Mouse (Mus musculus) liver, postnatal 0 days (tissue): ENCODE data around the gene Acsl6. TPM values are rescaled to one million over a fixed set of nuclear protein-coding genes. Genes with fewer than 3 reads are reported as not detected.
A peak's percentile ranks its signal among the peaks of the same experiment; 100 is the strongest.
"Not testable (repeated sequence)": the region's sequence is repeated elsewhere in the genome, so short reads cannot be mapped to it uniquely, and the experiment has no call there.

Source experiments
- ATAC-seq: fragments of 200-750 bp; cut with Nextera tagmentation; 2 replicates; pipeline ENCODE4 v1.8.0; 2017; ENCODE audit warnings: mild to moderate bottlenecking, moderate library complexity
- DNase-seq: peaks from one replicate; pipeline ENCODE4 v3.0.0-alpha.2; 2016
- H3K27ac ChIP-seq: fragments of 300-500 bp; sonication (generic); 2 replicates; pipeline ENCODE4 v1.5.1; 2014; ENCODE audit warnings: antibody characterized with exemption, moderate library complexity, mild to moderate bottlenecking, low read depth
- H3K27me3 ChIP-seq: fragments of 300-500 bp; sonication (generic); 2 replicates; pipeline ENCODE4 v1.6.1; 2014; ENCODE audit warnings: low read length, control low read depth, mixed read lengths; ENCODE audit not compliant: insufficient read depth
- H3K36me3 ChIP-seq: fragments of 300-500 bp; sonication (generic); replicated peaks from 2 replicates; pipeline ENCODE4 v1.6.1; 2014; ENCODE audit warnings: mild to moderate bottlenecking, control low read depth, low read length, moderate library complexity, mixed read lengths; ENCODE audit not compliant: insufficient read depth
- H3K4me1 ChIP-seq: fragments of 300-500 bp; sonication (generic); 2 replicates; pipeline ENCODE4 v1.6.1; 2014; ENCODE audit warnings: antibody characterized with exemption, mild to moderate bottlenecking, control low read depth; ENCODE audit not compliant: insufficient read depth
- H3K4me2 ChIP-seq: fragments of 300-500 bp; sonication (generic); 2 replicates; pipeline ENCODE4 v1.6.1; 2014; ENCODE audit warnings: low read depth, mild to moderate bottlenecking, low read length, moderate library complexity, mixed read lengths
- H3K4me3 ChIP-seq: fragments of 300-500 bp; sonication (generic); 2 replicates; pipeline ENCODE4 v1.5.1; 2014; ENCODE audit warnings: low read depth, low read length
- H3K9ac ChIP-seq: fragments of 300-500 bp; sonication (generic); replicated peaks from 2 replicates; pipeline ENCODE4 v1.6.1; 2014; ENCODE audit warnings: mild to moderate bottlenecking, moderate library complexity
- H3K9me3 ChIP-seq: fragments of 300-500 bp; sonication (generic); 2 replicates; pipeline ENCODE4 v1.6.1; 2016; ENCODE audit warnings: mild to moderate bottlenecking, control low read depth, low read length, mixed read lengths
- CTCF ChIP-seq: sonication (generic); IDR thresholded peaks from 2 replicates; pipeline ENCODE4 v1.5.1; 2016; ENCODE audit warnings: antibody characterized with exemption, low read depth
- EP300 ChIP-seq: IDR thresholded peaks from 2 replicates; pipeline ENCODE4 v1.6.1; 2016; ENCODE audit warnings: antibody characterized with exemption, low read depth, mild to moderate bottlenecking
- WGBS: fragments of 180-500 bp; shearing (Covaris S2); extraction: QIAGEN DNeasy Blood & Tissue Kit; methylation state at CpG from one replicate; pipeline ENCODE4 v1.1.7; 2014; ENCODE audit not compliant: insufficient replicate concordance; 5-methylcytosine and 5-hydroxymethylcytosine counted together
- polyA plus RNA-seq: library from polyadenylated mRNA; unstranded; fragments of >200 nt; fragmentation: Nextera tagmentation; extraction: Ambion mirVana; gene quantifications from 2 replicates; pipeline ENCODE4 v1.2.1, GENCODE M21; 2015

The Acsl6 gene
- polyA plus RNA-seq, 1 experiment from 2014 or later = 0.49 TPM

GRCm38 (mm10) chr11:54296734-54297133, 6.9 kb upstream of the Acsl6 start:
- Histone ChIP-seq H3K9ac (no peak overlapping the region), H3K27ac (no peak overlapping the region), H3K36me3 (no peaks in the 10 kb centered on the region), H3K9me3 (peaks cover 3% of the 10 kb centered on the region), H3K4me3 (no peak overlapping the region), H3K4me2 (no peak overlapping the region), H3K27me3 (no peaks in the 10 kb centered on the region), H3K4me1 (no peaks in the 10 kb centered on the region)
- 77% methylated on average over 1 of the region's 1 CpGs for WGBS
- no peak for ATAC-seq
- no peak for TF ChIP-seq CTCF
- no peak for TF ChIP-seq EP300
- no peak for DNase-seq

DNA sequence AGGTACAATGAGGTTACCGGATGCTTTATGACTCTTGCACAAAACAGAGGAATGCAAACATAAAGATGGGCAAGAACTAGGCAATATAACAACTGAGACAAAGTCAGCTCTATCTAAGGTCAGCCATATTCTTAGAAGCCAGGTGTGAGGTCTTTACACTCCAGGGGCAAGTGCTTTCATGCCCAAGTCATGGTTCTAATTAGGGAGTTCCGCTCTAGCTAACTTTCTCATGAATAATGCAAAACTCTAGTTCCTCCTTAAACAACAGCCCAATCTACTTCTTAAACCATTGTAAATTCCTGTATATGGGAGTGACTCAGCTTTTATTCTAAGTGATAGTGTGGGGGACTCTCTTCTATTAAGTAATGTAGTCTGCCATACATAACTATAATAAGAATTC, 6.1 kb upstream of the Acsl6 start:
- not testable (repeated sequence) for H3K9me3 ChIP-seq, H3K27ac ChIP-seq, H3K4me2 ChIP-seq, H3K36me3 ChIP-seq, H3K27me3 ChIP-seq, H3K4me1 ChIP-seq, H3K9ac ChIP-seq, DNase-seq, H3K4me3 ChIP-seq, ATAC-seq
- 72% methylated on average over 2 of the region's 2 CpGs for WGBS

GRCm38 (mm10) chr11:54298777-54299176, 4.8 kb upstream of the Acsl6 start:
- Histone ChIP-seq H3K9me3 (peaks cover 3% of the 10 kb centered on the region), H3K4me3 (no peak overlapping the region), H3K4me1 (peaks cover 1% of the 10 kb centered on the region; the same call in 1 of the 2 replicates), H3K27me3 (peaks cover 16% of the 10 kb centered on the region), H3K4me2 (no peak overlapping the region), H3K9ac (no peak overlapping the region), H3K27ac (no peak overlapping the region), H3K36me3 (no peaks in the 10 kb centered on the region)
- ATAC-seq (no peak), DNase-seq (no peak)
- TF ChIP-seq CTCF (peak; percentile 19; the same call in 1 of the 2 replicates), EP300 (no peak)

DNA sequence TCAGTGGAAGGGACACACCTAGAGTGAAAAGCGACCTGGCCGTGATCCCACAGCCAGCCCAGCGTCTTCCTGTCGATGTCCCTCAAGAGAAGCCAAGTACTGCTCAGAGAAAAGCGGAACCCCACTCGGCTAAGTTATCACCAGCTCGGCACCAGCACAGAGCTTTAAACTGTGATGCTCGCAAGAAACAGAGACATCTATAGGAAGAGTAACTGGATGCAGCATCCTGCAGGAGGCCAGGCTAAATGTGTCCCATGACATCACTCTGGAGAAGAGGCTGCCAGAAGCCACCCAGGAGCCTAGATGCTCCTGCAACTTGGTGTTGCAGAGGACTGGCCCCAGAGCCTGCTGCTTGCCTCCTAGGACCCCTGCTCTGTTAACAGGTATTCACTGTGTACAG, 1.6 kb upstream of the Acsl6 start:
- peaks cover 3% of the 10 kb centered on the region for H3K9me3 ChIP-seq
- H3K27me3 ChIP-seq = peaks cover 34% of the 10 kb centered on the region
- no peak for TF ChIP-seq CTCF
- TF ChIP-seq EP300 = no peak
- peaks cover 7% of the 10 kb centered on the region; the same call in 1 of the 2 replicates for H3K4me1 ChIP-seq
- ATAC-seq (no peak), DNase-seq (no peak)
- H3K9ac ChIP-seq = no peak overlapping the region
- H3K4me2 ChIP-seq = no peak overlapping the region
- no peak overlapping the region for H3K4me3 ChIP-seq
- H3K36me3 ChIP-seq = no peaks in the 10 kb centered on the region
- 75% methylated on average over 8 of the region's 8 CpGs for WGBS
- no peak overlapping the region for H3K27ac ChIP-seq

- no peak for DNase-seq
- ATAC-seq = no peak
- Histone ChIP-seq H3K9me3 (peaks cover 3% of the 10 kb centered on the region), H3K9ac (no peak overlapping the region), H3K27ac (no peak overlapping the region), H3K4me3 (no peak overlapping the region), H3K4me1 (peaks cover 7% of the 10 kb centered on the region; the same call in 1 of the 2 replicates), H3K4me2 (no peak overlapping the region), H3K36me3 (no peaks in the 10 kb centered on the region), H3K27me3 (peaks cover 34% of the 10 kb centered on the region)
- no peak for TF ChIP-seq CTCF
- TF ChIP-seq EP300 = no peak
- 79% methylated on average over 3 of the region's 3 CpGs for WGBS
Measured at GRCm38 (mm10) chr11:54302606-54303005, 992 bp upstream of the Acsl6 start.

- Histone ChIP-seq H3K27ac (no peak overlapping the region), H3K27me3 (peaks cover 34% of the 10 kb centered on the region), H3K9me3 (peaks cover 3% of the 10 kb centered on the region), H3K4me2 (no peak overlapping the region), H3K9ac (no peak overlapping the region), H3K4me3 (0 out of 2 replicates have a peak overlapping the region, but pooled peaks have one; percentile 47), H3K36me3 (no peaks in the 10 kb centered on the region), H3K4me1 (peaks cover 7% of the 10 kb centered on the region; the same call in 1 of the 2 replicates)
- DNase-seq (peak; percentile 41), ATAC-seq (no peak)
- 15% methylated on average over 6 of the region's 6 CpGs for WGBS
- TF ChIP-seq CTCF (no peak), EP300 (no peak)
Measured at GRCm38 (mm10) chr11:54303076-54303727, 396 bp upstream of the Acsl6 start.

DNA sequence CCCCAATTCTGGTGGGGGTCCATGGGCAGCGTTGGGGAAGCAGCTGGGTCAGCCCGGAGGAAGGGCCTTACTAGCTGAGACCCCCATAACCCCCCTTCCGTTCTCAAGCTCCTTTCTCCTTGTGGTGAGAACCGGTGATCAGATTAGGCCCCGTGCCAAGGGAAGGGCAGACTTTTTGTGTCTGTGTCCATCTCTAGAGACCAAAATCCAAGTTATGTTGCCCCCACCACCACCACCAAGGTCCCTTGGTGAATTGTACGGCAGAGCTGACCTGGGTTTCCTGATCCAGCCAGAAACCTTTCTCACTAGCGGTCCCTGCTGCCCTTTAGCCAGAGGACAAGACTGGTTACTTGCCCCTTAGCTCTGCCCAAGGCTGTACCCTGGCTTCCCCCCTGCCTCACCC, 874 bp downstream of the Acsl6 start:
- DNase-seq = peak; percentile 13
- H3K27me3 ChIP-seq = peaks cover 34% of the 10 kb centered on the region

More for the DNA sequence above, 874 bp downstream of the Acsl6 start:
- ATAC-seq = no peak
- Histone ChIP-seq H3K27ac (no peak overlapping the region), H3K4me1 (peaks cover 7% of the 10 kb centered on the region; the same call in 1 of the 2 replicates), H3K4me2 (peak overlapping the region; percentile 79), H3K4me3 (peak overlapping the region; percentile 47), H3K36me3 (no peaks in the 10 kb centered on the region), H3K9me3 (no peaks in the 10 kb centered on the region), H3K9ac (no peak overlapping the region)
- TF ChIP-seq CTCF (no peak), EP300 (no peak)
- 12% methylated on average over 6 of the region's 7 CpGs for WGBS
